Mouse (Mus musculus) megakaryocyte-erythroid progenitor cell, adult 5-6 weeks (primary cell): ENCODE data around the gene Ugt2a3. TPM values are rescaled to one million over a fixed set of nuclear protein-coding genes. Genes with fewer than 3 reads are reported as not detected.
"Not testable (repeated sequence)": the region's sequence is repeated elsewhere in the genome, so short reads cannot be mapped to it uniquely, and the experiment has no call there.

Source experiments
- ATAC-seq: replicated peaks from 2 replicates; pipeline ENCODE4 v1.8.0; 2016; ENCODE audit warnings: mild to moderate bottlenecking, inconsistent platforms; ENCODE audit not compliant: severe bottlenecking, poor library complexity, low FRiP score, low TSS enrichment
- total RNA-seq, 2 experiments: library from RNA; stranded (forward) in 1 of 2; stranded (reverse) in 1 of 2; fragments of 200-1000, 215-1000 nt in 1 of 2; fragments of >200 nt in 1 of 2; fragmentation: Nextera tagmentation in 1 of 2; gene quantifications; 2 replicates each; pipeline ENCODE4 v1.2.3; 2014 to 2017

Gene Ugt2a3
- total RNA-seq (2014; fragmentation: Nextera tagmentation): not detected in 2 replicates
- not detected in 2 replicates for total RNA-seq (2017)

DNA sequence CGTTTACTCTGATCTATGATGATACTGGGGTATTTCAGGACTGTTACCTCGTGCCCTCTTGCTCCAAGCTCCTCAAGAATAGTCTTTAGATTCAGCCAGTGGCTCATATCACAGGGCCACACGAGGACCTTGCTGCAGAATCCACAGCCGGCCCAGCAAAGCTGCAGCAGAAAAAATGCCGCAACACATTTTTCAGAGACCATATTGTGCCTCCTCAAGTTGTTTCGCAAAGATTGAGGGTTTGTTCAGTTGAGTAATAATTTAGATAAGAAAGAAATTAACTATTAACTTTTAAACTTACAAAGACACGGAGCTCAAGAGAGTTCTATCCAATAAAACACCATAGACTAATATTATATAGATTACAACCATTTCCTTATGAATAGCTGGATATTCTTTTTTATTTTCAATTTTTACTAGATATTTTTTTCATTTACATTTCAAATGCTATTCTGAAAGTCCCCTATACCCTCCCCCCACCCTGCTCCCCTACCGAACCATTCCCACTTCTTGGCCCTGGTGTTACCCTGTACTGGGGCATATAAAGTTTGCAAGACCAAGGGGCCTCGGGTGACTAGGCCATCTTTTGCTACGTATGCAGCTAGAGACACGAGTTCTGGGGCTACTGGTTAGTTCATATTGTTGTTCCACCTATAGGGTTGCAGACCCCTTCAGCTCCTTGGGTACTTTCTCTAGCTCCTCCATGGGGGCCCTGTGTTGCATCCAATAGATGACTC lies at the start of gene Ugt2a3:
TSS of gene Ugt2a3 (minus strand) at position 235 of the 737 bp plus-strand sequence.
- ATAC-seq: no peak

DNA sequence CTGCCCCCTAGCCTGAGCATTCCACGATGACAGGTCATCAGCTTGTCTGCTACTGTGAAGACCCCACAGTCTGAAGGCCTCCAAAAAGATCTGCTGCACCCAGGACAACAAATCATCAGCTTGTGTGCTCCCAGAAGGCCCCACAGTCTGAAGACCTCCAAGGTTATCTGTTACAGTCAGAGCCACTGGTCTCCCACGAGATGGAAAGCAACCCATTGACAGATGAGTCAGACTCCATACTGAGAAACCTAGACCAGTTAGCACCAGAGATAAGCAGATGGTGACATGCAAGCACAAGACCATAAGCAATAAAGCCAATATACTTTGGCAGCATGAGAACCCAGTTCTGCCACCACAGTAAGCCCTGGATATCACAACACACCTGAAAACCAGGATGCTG lies 43.2 kb upstream of the Ugt2a3 start:
- ATAC-seq: no peak

DNA sequence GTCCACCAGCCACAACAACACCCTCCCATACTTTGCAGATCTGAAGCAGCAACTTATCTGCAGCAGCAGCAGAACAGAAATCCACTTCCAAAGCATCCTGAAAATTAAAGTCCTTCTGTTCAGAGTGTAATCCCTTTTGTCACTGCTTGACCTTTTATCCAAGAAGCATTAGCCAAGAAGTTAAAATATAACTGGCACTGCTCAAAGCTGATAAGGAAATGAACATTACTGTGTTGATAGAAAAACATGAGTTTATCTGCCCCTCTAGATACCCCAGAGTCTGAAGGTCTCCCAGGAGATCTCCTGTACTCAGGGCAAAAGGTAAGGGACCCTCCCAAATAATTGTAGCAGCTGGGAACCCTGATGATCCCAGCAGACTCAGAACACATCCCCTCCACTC lies 42.8 kb upstream of the Ugt2a3 start:
- ATAC-seq: no peak

DNA sequence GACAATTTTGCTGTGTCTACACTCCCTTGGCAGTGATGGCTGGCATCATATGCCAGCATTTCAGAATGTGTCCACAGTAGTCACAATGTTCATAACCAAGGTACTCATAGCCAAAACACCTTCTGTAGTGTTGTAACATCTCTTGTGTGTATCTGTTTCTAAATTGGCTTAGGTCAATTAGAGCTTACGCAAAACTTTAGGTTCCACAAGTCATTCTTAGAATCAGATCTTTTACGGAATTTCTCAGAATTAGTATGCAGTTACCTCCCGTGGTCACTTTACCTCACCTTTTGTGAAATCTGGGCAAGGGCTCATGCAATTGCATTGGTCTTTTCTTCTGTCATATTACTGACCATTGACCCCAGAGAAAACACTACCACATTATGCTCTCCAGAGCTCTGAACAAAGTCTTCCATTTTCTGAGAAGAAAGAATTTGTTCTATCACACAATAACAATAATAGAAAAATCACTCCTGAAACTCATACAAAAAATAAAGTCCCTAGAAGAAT lies 38.9 kb upstream of the Ugt2a3 start:
- ATAC-seq: no peak

- ATAC-seq: no peak
Measured at GRCm38 (mm10) chr5:87373502-87373863, 36.5 kb upstream of the Ugt2a3 start.

- not testable (repeated sequence) for ATAC-seq
Measured at GRCm38 (mm10) chr5:87372788-87373501, 36.0 kb upstream of the Ugt2a3 start.

- ATAC-seq: no peak
Measured at GRCm38 (mm10) chr5:87350350-87350749, 13.4 kb upstream of the Ugt2a3 start.

GRCm38 (mm10) chr5:87349150-87349549 lies 12.2 kb upstream of the Ugt2a3 start:
- not testable (repeated sequence) for ATAC-seq

DNA sequence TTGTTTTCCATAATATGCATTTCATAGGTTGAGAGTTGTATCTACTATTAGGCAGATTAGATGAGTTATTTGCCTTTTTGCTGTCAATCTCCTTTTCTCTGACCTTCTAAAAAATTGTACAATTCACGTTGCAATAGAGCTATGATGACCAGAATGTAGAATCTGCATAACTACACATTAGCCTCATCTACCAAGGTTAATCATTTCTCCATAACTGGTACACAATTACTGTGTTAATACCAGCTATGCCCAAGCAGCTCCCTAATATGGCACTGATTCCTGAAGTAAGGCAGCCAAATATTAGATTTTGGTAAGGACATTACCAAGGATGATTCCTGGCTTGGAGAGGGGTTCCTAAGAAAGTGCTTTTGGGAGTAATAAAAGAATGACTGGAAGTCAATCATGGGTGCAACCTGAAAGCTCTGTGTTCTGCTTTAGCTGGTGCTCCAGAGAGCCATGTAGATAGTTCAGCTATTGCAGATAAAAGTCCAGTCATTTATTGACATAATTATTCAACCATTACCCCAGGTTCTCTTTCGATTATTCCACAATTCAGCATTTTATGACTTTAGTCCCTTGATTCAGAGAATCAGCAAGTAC lies 10.6 kb upstream of the Ugt2a3 start:
- ATAC-seq: not testable (repeated sequence)

- ATAC-seq: no peak
Measured at GRCm38 (mm10) chr5:87340461-87340860, 3.5 kb upstream of the Ugt2a3 start.

DNA sequence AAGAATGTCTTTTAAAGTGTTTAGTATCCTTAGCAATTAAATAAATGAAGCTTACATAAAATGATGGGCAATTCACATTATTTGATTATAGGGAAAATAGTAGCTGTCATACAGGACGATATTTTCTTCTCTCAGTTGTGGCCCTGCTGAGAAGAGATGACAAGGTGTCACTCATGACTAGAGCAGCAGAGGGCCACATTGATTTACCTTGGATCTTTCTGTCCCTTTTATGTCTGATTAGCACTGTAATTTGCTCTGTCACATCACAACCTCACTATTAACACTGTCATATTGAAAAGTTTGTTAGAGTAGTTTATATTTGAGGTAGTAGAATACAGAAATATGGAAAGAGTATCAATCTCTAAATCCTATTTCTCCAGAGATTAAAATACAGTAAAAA lies 1.8 kb downstream of the Ugt2a3 start:
- no peak for ATAC-seq

- ATAC-seq: no peak
Measured at GRCm38 (mm10) chr5:87333584-87333983, 3.4 kb downstream of the Ugt2a3 start.

GRCm38 (mm10) chr5:87311392-87311791 lies 25.6 kb downstream of the Ugt2a3 start:
- ATAC-seq: no peak

- not testable (repeated sequence) for ATAC-seq
Measured at GRCm38 (mm10) chr5:87286180-87286579, 50.8 kb downstream of the Ugt2a3 start.

DNA sequence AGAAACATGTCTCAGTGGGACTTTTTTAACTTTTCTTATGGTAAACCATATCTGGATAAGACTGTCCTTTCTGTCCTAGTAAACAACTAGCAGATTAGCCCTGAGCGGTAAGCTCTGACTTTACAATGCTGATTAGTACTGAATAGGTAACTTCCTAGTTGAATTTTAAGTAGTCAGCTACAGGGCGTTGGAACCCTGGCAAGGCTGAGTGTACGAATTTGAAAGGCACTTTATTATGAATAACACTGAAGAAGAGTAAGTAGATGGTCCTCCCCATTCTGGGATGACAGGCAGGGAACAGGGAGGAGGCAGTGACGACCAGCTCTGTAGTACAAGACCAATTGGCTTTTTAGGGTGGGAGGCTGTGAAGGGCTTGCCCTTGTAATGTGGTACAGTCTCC lies 61.0 kb downstream of the Ugt2a3 start:
- ATAC-seq: not testable (repeated sequence)

DNA sequence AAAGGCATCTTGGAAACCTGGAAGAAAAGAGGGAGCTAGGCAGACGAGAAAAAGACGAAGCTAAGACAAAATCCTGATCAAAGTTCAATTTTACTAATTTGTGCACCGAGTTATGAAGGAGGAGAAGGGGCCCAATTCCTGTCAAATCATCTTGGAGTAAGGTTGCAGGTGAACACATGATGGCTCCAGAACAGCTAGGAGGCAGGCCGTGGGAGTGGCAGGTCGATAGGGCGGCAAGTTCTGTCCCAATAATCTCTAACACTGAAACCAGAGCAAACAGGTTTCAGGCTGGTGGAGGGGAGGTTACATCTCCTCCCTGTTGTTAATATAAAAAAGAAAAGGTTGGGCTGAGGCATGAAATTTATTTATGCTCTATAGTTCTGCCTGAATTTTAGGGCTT lies 61.4 kb downstream of the Ugt2a3 start:
- ATAC-seq: no peak

Other genes starting within 250 kb of the Ugt2a3 start
- not detected in 2 replicates for gene Ugt2b36, start 244.6 kb downstream of the Ugt2a3 start, total RNA-seq (2014; fragmentation: Nextera tagmentation)
- not detected in 2 replicates for gene Ugt2b36, start 244.6 kb downstream of the Ugt2a3 start, total RNA-seq (2017)
- not detected in 2 replicates for gene Ugt2b5, start 196.9 kb downstream of the Ugt2a3 start, total RNA-seq (2014; fragmentation: Nextera tagmentation)
- gene Ugt2b5, start 196.9 kb downstream of the Ugt2a3 start, total RNA-seq (2017): not detected in 2 replicates
- gene Ugt2b37, start 82.4 kb downstream of the Ugt2a3 start, total RNA-seq (2014; fragmentation: Nextera tagmentation): not detected in 2 replicates
- gene Ugt2b37, start 82.4 kb downstream of the Ugt2a3 start, total RNA-seq (2017): not detected in 2 replicates
- gene Ugt2b38, start 87.0 kb upstream of the Ugt2a3 start, total RNA-seq (2014; fragmentation: Nextera tagmentation): not detected in 2 replicates
- not detected in 2 replicates for gene Ugt2b38, start 87.0 kb upstream of the Ugt2a3 start, total RNA-seq (2017)
- gene Ugt2a2, start 145.1 kb upstream of the Ugt2a3 start, total RNA-seq (2014; fragmentation: Nextera tagmentation): not detected in 2 replicates
- not detected in 2 replicates for gene Ugt2a2, start 145.1 kb upstream of the Ugt2a3 start, total RNA-seq (2017)
- not detected in 2 replicates for gene Gm43638, start 149.6 kb upstream of the Ugt2a3 start, total RNA-seq (2014; fragmentation: Nextera tagmentation)
- gene Gm43638, start 149.6 kb upstream of the Ugt2a3 start, total RNA-seq (2017): not detected in 2 replicates
- gene Ugt2a1, start 153.7 kb upstream of the Ugt2a3 start, total RNA-seq (2014; fragmentation: Nextera tagmentation): not detected in 2 replicates
- not detected in 2 replicates for gene Ugt2a1, start 153.7 kb upstream of the Ugt2a3 start, total RNA-seq (2017)
- not detected in 2 replicates for gene Sult1b1, start 201.0 kb upstream of the Ugt2a3 start, total RNA-seq (2014; fragmentation: Nextera tagmentation)
- not detected in 2 replicates for gene Sult1b1, start 201.0 kb upstream of the Ugt2a3 start, total RNA-seq (2017)
- gene Sult1d1, start 231.8 kb upstream of the Ugt2a3 start, total RNA-seq (2014; fragmentation: Nextera tagmentation): not detected in 2 replicates
- gene Sult1d1, start 231.8 kb upstream of the Ugt2a3 start, total RNA-seq (2017): not detected in 2 replicates